Mouse (Mus musculus): ENCODE results near the gene Dnm1l.

DNA sequence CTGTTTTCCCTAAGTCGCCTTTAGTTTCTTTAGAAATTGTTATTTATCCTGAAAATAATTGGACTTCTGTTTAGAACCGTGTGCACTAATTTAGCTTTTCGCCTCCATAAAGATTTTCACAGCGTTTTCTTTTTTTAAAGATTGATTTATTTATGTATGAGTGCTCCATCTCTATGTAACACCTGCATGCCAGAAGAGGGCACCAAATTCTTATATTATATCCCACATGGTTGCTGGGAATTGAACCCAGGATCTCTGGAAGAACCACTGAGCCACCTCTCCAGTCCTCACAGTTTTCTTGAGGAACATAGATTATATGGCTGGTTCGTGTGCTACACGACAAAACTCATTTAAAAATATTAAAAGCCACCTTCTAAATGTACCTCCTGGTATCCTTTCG lies 54.9 kb downstream of the Dnm1l start:
- TF ChIP-seq POLR2A (IDR thresholded peaks at IDR 0.05; ENCODE audit: insufficient read depth, low read depth, low read length) = no peak
- no peak for TF ChIP-seq CTCF (IDR thresholded peaks at IDR 0.05; ENCODE audit: insufficient read depth, low read depth, low read length)
